Mouse (Mus musculus) erythroblast, embryonic 14.5 days (primary cell): Measurements from ENCODE around the gene Dgkh. TPM values are rescaled to one million over a fixed set of nuclear protein-coding genes. Genes with fewer than 3 reads are reported as not detected.

Source experiments
- H3K27me3 ChIP-seq: 2 replicates; pipeline ENCODE4 v1.6.1; 2012; ENCODE audit warnings: inconsistent platforms; ENCODE audit not compliant: control insufficient read depth
- H3K36me3 ChIP-seq: 2 replicates; pipeline ENCODE4 v1.6.1; 2012; ENCODE audit warnings: mild to moderate bottlenecking, inconsistent platforms; ENCODE audit not compliant: control insufficient read depth
- H3K4me1 ChIP-seq: 2 replicates; pipeline ENCODE4 v1.6.1; 2012; ENCODE audit warnings: inconsistent platforms; ENCODE audit not compliant: control insufficient read depth
- H3K4me3 ChIP-seq: replicated peaks from 2 replicates; pipeline ENCODE3; 2012; ENCODE audit warnings: moderate library complexity, mild to moderate bottlenecking, inconsistent platforms
- H3K9me3 ChIP-seq: 2 replicates; pipeline ENCODE4 v1.6.1; 2012; ENCODE audit warnings: low read length, inconsistent platforms, mixed read lengths; ENCODE audit not compliant: control insufficient read depth
- GATA1 ChIP-seq: IDR thresholded peaks from 2 replicates; pipeline ENCODE4 v1.6.1; 2012; ENCODE audit warnings: low read length, inconsistent platforms, mixed read lengths
- TAL1 ChIP-seq: IDR thresholded peaks from 3 replicates; pipeline ENCODE4 v1.6.1; 2012; ENCODE audit warnings: low read length, inconsistent platforms, mixed read lengths
- polyA plus RNA-seq: library from polyadenylated mRNA; stranded (reverse); fragments of >175 nt; gene quantifications from 2 replicates; pipeline ENCODE4 v1.2.3, GENCODE M21; 2012

Dgkh gene
- polyA plus RNA-seq, 1 experiment: not detected

DNA sequence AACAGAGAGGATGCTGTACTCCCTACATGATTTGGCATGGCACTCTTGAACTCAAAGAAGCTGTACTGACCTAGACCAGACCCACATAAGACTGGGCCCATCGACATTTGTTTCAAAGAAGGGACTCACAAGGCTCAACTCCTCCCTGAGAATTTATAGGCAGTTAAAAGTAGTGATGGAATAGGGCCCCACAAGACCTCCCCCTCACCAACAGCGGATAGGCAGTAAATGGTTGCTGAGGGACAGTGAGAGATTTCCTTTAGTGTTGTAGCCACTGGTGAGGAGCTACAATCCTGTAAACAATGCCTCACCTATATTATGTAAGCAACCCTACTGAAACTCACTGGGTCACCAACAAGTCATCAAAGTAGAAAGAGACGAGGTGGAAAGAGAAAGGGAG, 202.3 kb downstream of the Dgkh start:
- Histone ChIP-seq H3K4me3 (no peak overlapping the region), H3K9me3 (no peaks in the 10 kb centered on the region), H3K36me3 (peaks cover 12% of the 10 kb centered on the region), H3K27me3 (no peaks in the 10 kb centered on the region), H3K4me1 (peaks cover 45% of the 10 kb centered on the region)
- TF ChIP-seq GATA1: no peak
- TF ChIP-seq TAL1: no peak

DNA sequence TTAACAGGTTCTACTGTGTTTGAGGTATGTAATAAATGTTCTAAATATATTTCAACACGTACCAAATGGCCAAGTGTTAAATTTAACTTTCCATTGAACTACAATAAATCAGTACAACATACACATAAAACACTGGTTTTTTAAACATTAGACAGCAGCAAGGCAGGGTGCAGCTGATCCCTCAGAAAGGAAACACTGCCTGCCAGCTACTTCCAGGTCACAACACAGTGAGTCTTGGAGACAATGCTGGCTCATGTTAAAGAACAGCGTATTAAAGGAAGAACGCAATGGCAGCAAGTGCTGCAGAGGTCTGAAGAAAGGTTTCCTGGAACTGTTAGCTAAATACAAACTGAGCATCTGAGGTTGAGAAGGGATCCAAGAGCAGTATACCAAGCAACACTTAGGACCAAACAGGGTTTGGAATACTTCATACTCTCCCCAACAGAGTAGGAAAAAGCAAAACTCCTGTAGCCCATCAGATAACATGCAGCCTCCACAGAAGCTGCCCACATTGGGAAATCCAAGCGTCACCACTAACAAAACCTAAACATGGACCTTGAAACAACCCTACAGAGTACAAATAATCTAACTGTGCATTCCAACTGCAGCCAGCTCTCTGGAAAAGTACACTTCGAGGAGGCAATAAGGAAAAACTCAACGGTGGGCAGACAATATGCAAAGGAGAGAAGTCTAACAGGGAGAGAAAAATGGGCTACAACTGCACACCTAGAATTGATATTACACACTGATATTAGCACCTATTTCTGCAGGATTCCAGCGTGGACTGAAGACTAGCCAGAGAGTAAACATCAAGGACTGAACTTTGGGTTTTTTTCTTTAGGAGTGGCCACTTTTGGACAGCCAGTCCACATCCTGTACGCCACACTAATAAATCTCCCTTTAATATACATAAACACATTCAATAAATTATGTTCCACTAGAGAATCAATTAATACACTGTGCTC, 203.8 kb downstream of the Dgkh start:
- peaks cover 43% of the 10 kb centered on the region for H3K4me1 ChIP-seq
- no peak overlapping the region for H3K4me3 ChIP-seq
- no peaks in the 10 kb centered on the region for H3K27me3 ChIP-seq
- no peaks in the 10 kb centered on the region for H3K9me3 ChIP-seq
- TF ChIP-seq GATA1 (no peak), TAL1 (no peak)
- peaks cover 12% of the 10 kb centered on the region for H3K36me3 ChIP-seq

DNA sequence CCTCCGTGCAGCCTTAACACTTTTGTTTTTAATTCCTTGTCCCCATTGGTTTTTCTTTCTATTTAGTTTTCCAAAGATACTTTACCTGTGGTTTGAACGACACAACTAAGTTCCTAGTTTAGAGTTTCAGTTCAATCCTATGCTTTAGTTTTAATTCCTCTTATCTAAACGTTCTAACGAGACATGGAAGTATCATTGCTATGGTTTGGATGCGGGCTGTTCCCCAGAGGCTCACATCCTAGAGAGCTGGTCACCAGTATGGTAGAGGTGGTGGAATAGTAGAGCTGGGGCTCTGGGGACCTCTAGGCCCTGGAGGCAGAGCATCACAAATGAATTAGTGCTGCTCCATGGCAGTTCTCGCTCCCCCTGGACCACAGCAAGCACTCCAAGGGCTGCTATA, 205.7 kb downstream of the Dgkh start:
- Histone ChIP-seq H3K27me3 (no peaks in the 10 kb centered on the region), H3K36me3 (peaks cover 12% of the 10 kb centered on the region), H3K4me1 (peaks cover 34% of the 10 kb centered on the region), H3K9me3 (no peaks in the 10 kb centered on the region), H3K4me3 (no peak overlapping the region)
- no peak for TF ChIP-seq TAL1

DNA sequence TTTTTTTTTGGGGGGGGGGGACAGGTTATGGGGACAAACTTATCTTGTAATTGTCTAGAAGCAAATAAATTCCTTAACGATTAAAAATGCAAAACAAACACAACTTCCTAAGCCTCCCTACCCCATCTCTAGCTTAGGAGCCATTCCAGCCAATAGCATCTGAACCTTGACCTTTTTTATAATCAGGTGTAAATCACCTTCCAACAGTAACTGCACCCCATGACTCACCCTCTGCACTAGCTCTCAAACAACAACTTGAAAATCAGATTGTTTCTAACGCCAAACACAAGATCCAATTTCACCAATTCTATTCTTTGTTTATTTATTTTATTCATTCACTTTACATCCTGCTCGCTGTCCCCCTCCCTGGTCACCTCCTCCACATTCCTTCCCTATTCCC, 206.1 kb downstream of the Dgkh start:
- Histone ChIP-seq H3K27me3 (no peaks in the 10 kb centered on the region), H3K4me1 (peaks cover 30% of the 10 kb centered on the region), H3K36me3 (peaks cover 15% of the 10 kb centered on the region), H3K4me3 (no peak overlapping the region), H3K9me3 (no peaks in the 10 kb centered on the region)
- TF ChIP-seq TAL1: no peak
- TF ChIP-seq GATA1: no peak

DNA sequence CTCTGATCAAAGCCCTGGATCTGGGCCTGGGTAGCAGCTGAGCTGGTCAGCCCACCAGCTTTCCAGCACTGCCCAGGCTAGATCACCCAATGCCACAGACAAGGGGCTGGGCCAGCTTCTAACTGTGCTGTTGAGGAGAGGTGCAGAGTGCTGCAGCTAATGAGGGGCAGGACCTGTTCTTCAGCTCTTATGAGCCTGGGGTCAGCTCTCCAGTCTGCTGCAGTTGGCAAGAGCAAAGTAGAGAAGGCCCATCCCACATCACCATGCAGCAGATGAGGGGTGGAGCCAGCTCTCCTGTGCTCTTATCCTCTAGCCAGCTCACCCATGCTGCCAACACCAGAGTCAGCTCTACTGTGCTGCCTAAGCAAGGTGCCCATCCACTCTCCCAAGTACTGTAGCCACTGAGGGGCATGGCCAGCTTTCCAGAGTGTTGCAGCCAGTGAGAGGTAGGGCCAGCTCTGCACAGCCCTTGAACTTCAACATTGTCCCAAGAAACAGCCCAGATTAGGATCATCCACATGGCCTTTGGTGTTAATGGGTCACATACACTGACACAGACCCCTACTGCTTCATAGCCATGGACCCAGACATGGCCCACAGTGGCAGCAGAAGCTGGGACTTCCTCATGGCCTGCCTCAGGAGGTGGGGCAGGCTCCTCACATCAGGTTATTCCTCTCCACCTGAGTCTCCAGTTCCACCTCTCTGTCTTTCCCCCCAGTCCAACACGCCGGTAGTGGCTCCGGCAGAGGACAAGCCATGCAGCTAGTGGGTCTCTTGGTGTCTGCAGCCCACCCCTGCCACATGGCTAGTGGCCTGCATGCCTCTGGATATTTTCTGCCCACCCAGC, 206.7 kb downstream of the Dgkh start:
- H3K4me1 ChIP-seq: peaks cover 28% of the 10 kb centered on the region
- no peak overlapping the region for H3K4me3 ChIP-seq
- H3K27me3 ChIP-seq: no peaks in the 10 kb centered on the region
- TF ChIP-seq GATA1 (no peak), TAL1 (no peak; the same call in 2 of the 3 replicates)
- H3K9me3 ChIP-seq: no peaks in the 10 kb centered on the region
- peaks cover 15% of the 10 kb centered on the region for H3K36me3 ChIP-seq

DNA sequence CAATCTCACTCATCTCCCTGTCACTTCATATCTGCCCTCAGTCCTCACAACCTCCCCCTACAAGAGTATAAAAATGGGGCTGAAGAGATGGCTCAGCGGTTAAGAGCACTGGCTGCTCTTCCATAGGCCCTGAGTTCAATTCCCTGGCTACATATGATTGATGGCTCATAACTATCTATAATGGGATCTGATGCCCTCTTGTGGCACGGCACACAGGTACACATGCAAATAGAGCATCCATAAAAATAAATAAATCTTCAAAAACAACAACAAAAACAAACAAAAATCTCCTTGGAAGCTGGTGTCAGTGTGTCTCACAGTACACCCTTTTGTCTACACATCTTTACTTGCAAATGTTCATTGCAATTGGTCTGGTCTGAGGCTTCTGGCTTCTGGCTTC, 207.5 kb downstream of the Dgkh start:
- H3K4me3 ChIP-seq: no peak overlapping the region
- TF ChIP-seq TAL1 (no peak), GATA1 (no peak)
- peaks cover 21% of the 10 kb centered on the region for H3K36me3 ChIP-seq
- H3K27me3 ChIP-seq: no peaks in the 10 kb centered on the region
- no peaks in the 10 kb centered on the region for H3K9me3 ChIP-seq
- peaks cover 26% of the 10 kb centered on the region for H3K4me1 ChIP-seq

DNA sequence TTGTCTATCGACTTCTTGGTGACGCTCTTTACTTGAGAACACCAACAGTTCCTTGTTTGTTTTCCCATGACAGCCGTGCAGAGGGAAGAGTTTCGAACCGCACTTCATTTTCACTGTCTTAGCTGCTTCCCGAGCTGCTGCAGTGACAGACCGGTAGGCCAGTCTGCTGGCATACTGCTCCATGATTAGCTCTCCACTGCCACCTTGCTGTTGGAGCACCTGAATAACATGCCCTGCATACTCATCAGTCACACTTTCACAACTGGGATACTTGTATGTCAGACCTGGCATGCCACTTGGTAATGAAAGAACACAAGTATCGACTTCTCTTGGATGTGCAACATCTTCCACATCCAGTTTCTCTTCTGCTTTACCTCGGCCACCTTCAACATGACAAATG, 221.9 kb downstream of the Dgkh start:
- Histone ChIP-seq H3K4me1 (no peaks in the 10 kb centered on the region), H3K9me3 (no peaks in the 10 kb centered on the region), H3K36me3 (peaks cover 78% of the 10 kb centered on the region), H3K4me3 (no peak overlapping the region), H3K27me3 (no peaks in the 10 kb centered on the region)
- TF ChIP-seq TAL1 (no peak), GATA1 (no peak)

DNA sequence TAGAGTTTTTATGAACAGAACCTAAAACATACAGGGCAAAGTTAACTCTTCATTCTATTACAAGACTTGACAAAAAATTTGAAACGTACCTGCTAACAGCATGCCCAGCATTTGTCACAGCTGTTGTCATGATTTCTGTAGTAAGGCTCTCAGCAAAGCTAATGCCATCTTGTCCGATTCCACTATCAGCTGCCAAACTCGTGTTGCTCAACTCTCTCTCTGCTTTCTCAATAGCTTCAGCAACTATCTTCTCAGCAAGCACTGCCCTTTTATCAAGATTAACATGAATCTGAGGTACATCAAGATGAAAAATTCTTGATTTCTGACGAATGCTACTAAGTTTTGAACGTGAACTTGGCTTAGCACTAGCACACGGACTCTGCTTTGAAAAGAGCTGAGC, 222.8 kb downstream of the Dgkh start:
- H3K36me3 ChIP-seq: peaks cover 84% of the 10 kb centered on the region
- H3K27me3 ChIP-seq: no peaks in the 10 kb centered on the region
- TF ChIP-seq TAL1 (no peak), GATA1 (no peak)
- H3K9me3 ChIP-seq: no peaks in the 10 kb centered on the region
- H3K4me1 ChIP-seq: no peaks in the 10 kb centered on the region
- H3K4me3 ChIP-seq: no peak overlapping the region

Other genes starting within 250 kb of the Dgkh start
- 0.02 and 0.06 TPM in 2 replicates for gene Akap11, start 196.0 kb downstream of the Dgkh start, polyA plus RNA-seq
- 0.11 and 0.13 TPM in 2 replicates for gene Vwa8, start 116.3 kb upstream of the Dgkh start, polyA plus RNA-seq